Mouse (Mus musculus) thymus, postnatal 10 days (tissue): Measurements from ENCODE around the gene Olfr31.

Source experiments
- DNase-seq, 2 experiments: peaks; one replicate each; pipeline ENCODE4 v3.0.0; 2021; ENCODE audit warnings: low spot score in 2 of 2

Gene Olfr31

DNA sequence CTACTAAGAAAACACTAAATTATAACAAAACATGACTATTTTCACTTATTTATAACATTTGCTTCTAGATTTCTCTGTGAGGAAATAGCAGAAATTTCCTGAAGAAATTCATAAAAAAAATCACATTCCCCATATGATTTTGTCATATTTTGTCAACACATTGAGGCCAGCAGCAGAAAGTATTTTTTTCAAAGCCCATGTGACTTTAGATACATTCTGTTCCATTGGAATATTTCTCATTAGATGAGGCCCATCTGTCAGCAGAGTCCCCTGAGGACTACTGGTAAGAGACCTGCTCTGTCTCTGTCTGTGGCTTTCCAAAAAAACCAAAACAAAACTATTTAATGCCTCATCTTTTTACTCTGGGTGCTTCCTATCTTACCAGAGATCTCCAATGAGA lies at the start of gene Olfr31:
Olfr31 (plus strand) TSS at position 301 of the 400 bp plus-strand sequence.
- no peak for DNase-seq

DNA sequence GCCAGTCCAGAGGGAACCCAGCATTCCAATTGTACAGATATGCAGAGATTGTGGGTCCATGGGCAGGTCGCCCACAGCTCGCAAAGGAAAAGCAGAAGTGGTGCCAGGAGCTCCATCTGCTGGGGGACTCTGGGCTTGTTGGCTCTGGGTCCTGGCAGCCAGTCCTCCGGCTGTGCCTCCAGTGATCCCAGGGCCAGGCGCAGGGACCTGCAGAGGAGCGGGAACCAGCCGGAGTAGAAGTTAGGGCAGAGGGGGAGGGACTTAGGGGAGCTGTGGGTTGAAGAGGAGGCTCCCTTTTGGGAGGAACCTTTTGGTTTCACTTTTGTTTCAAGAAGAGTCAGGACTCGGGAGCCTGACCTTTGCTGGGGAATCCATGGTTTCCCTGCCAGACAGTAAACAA lies 28.2 kb upstream of the Olfr31 start:
- no peak for DNase-seq

DNA sequence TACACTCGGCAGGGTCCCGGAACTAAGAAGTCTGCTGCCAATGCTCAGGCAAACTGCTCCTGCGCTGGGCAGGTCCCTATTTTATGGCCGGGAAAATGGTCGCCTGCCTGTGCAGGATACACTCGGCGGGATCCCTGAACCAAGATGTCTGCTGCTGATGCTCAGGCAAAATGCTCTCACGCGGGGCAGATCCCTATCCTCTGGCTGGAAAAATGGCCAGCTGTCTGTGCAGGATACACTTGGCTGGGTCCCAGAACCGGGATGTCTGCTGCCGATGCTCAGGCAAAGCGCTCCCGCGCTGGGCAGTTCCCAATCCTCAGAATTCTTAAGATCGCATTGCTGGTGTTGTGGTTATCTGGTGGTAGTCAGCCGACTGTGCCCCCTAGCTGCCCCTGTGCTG lies 13.7 kb upstream of the Olfr31 start:
- DNase-seq, result no peak

- no peak for DNase-seq
Measured at GRCm38 (mm10) chr14:14309416-14309815, 13.2 kb upstream of the Olfr31 start.

- peak; percentile 92 to 95 for DNase-seq
Measured at GRCm38 (mm10) chr14:14345113-14345871, 22.7 kb downstream of the Olfr31 start.

DNA sequence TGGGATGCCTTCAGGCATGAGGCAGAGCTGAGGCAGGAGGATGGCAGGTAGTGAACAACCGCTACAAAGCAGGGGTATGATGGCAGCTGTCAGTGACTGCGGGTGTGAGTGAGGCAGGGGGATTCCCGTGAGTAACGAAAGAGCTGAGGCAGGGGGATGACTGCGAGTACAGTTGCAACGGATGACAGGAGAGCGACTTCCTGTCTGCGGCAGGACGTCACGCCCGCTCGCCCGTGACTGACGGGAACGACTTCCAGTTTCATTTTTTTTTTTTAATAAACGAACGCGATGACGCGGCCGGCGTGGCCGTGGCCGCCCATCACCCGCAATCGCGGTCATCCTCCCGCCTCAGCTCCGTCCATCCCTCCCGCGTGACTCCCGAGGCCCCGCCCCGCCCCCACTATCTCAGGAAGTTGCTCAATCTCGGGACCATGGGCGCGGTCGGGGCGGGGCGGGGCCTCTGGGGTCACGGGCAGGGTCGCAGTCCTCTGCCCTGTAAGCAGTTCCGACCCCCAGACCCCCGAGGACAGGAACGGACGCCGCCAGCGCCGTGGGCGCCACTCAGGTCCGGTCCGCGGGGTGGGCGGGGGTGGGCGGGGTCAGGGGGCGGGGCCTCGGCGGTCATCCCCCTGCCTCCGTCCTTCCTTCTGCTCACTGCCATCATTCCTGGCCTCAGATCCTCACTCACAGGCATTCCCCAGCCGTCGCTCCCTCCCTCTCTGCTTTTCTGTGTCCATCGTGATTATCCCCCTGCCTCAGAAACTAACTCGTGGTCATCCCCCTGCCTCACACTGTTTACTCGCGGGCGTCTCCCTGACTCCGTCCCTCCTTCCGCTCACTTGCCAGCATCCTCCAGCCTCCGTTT lies 23.6 kb downstream of the Olfr31 start, which contains the start of gene Il3ra:
Il3ra (plus strand) TSS at position 328 of the 865 bp plus-strand sequence.
- DNase-seq, result peak; percentile 65 to 70

- DNase-seq, result peak in 1 of 2 experiments; percentile 7
Measured at GRCm38 (mm10) chr14:14346813-14347100, 24.1 kb downstream of the Olfr31 start.

DNA sequence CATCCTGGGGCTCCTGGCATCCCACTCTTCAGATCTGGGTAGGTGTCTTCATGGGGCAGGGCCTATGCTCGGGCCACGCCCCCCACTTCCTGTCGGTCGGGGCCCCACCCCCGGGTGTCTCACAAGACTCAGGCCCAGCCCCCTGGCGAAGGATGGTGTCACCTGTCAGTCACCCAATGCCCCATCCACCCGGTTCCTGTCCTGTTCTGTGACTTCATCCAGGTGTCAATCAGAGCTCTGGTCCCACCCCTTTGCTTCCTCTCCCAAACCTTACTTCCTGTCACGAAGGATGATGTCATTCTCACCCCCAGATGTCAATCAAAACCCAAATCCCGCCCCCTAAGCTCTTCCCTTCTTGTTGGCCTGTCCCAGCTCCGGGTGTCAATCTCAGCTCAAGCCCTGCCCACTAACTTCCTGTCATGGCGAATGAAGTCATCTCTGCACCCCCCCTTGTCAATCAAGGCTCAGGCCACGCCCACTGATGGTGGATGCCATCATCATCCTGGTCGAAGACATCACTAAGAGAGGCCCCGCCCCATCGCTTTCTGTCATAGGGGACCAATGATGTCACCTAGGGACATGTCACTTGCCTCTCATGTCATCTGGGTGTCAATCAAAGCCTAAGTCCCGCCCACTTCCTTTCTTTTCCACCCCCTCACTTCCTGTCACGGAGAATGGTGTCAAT lies 24.7 kb downstream of the Olfr31 start:
- DNase-seq, result peak; percentile 22 to 57

DNA sequence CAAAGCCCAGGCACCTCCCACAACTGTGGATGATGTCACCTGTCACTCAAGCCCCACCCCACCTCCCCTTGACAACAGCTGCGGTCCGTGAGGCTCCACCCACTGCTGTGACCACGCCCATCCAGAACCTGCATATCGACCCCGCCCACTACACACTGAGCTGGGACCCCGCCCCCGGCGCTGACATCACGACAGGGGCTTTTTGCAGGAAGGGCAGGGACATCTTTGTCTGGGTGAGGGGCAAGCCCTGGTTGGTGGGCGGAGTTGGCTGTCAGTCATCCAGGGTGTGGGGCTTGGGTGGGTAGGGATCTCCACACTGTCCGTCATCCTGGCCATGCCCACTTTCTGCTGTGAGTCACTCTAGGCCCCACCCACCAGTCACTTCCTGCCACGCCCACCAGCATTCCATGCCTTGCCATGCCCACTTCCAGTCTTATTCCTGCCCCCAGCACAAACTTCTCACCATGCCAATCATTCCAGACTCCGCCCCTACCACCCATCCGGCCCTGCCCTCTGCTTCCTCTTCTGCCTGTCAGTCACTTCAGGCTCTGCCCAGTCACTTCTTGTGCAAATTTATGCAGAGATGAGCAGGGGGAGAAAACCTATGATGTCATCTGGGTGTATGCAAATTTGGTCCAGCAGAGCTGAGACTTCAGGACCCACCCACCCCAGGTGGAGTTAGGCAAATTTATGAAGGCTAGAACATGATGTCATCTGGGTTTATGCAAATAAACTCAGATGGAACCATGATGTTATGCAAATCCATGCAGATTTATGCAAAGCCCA lies 25.4 kb downstream of the Olfr31 start:
- DNase-seq, result peak; percentile 17 to 26

DNA sequence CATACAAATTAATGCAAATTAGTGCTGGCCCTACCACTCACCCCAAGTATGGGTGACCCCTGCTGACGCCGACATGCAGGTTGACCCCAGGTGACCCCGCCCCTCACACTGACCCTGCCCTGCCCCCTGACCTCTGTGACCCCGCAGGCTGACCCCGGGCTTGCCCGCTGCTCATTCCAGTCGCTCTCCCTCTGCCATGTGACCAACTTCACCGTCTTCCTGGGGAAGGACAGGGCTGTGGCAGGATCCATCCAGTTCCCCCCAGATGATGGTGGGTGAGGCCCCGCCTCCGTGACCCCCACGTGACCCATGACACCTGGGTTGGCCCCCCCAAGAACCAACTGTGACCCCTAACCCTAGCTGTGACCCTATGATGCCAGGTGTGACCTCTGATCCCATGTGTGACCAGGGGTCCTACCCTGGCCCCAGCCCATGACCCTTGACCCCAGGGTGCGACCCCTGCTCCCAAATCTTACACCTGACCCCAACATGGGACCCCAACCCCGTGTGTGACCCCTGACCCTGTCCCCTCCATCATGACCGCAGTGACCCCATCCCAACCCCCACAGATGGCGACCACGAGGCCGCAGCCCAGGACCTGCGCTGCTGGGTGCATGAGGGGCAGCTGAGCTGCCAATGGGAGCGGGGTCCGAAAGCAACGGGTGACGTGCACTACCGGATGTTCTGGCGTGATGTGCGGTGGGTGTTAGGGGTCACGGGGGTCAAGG lies 26.2 kb downstream of the Olfr31 start:
- DNase-seq, result peak; percentile 7 to 22

GRCm38 (mm10) chr14:14349485-14350262 lies 27.0 kb downstream of the Olfr31 start:
- DNase-seq, result peak; percentile 9 to 20

DNA sequence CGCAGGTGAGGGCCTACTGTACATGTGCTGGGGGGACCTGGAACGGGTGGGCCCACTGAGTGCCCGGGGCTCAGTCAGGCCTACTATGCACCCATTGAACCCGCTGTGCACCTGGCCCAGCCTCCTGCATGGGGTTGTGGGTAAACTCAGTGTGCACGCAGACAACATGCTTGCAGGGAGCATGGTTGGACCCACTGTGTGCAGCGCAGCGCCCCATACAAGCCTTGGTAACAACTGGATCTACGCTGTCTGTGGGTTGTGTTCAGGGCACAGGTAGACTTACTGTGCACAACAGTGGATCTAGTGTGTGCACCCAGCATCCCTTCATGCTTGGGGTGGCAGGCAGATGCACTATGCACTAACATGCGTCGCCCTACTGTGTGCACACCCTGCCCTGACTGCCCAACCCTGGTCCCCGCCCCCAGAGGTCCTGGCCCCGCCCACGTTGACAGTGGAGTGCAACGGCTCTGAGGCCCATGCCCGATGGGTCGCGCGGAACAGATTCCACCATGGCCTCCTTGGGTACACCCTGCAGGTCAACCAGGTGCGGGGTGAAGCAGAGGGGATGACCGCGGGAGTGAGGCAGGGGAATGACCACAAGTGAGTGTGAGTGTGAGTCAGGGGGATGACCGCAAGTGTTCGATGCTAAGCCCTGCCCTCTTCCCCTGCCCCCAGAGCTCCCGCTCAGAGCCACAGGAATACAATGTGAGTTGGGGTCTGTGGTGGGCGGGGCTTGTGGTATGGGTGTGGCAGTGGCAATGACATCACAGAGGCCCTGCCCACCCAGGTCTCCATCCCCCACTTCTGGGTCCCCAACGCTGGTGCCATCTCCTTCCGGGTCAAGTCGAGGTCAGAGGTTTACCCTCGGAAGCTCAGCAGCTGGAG lies 27.9 kb downstream of the Olfr31 start:
- peak; percentile 12 to 16 for DNase-seq

GRCm38 (mm10) chr14:14351148-14351455 lies 28.5 kb downstream of the Olfr31 start:
- no peak for DNase-seq

GRCm38 (mm10) chr14:14351721-14352590 lies 29.3 kb downstream of the Olfr31 start:
- DNase-seq, result no peak

DNA sequence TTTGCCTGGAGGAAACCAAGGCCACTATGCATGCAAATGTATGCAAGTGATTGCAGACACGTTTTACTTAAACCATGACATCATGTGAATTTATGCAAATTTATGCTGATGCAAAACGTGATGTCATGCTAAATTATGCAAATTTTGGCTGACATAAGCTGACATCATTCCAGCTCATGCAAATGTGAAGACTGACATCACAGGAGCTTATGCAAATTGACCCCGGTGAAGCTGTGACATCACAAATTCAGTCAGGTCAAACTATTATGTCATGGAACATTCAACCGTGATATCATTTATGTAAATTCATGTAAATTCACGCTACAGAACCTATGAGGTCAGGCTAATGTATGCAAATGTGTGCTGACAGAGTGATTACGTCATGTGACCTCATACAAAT lies 30.0 kb downstream of the Olfr31 start:
- DNase-seq, result no peak

- no peak for DNase-seq
Measured at GRCm38 (mm10) chr14:14353081-14353732, 30.6 kb downstream of the Olfr31 start.

GRCm38 (mm10) chr14:14353740-14354510 lies 31.3 kb downstream of the Olfr31 start:
- no peak for DNase-seq
